Mouse (Mus musculus) stomach, embryonic 15.5 days (tissue): ENCODE data around the gene Bach2. TPM values are rescaled to one million over a fixed set of nuclear protein-coding genes. Genes with fewer than 3 reads are reported as not detected.
A peak's percentile ranks its signal among the peaks of the same experiment; 100 is the strongest.

ENCODE experiments used
- ATAC-seq: fragments of 200-750 bp; cut with Nextera tagmentation; 2 replicates; pipeline ENCODE4 v1.8.0; 2017; ENCODE audit warnings: low read depth, moderate number of reproducible peaks, moderate TSS enrichment; ENCODE audit not compliant: insufficient read depth, low FRiP score
- H3K27ac ChIP-seq: fragments of 300-500 bp; sonication (generic); 2 replicates; pipeline ENCODE4 v1.5.1; 2015; ENCODE audit warnings: mild to moderate bottlenecking, inconsistent platforms
- H3K27me3 ChIP-seq: fragments of 300-500 bp; sonication (generic); replicated peaks from 2 replicates; pipeline ENCODE4 v1.6.1; 2015; ENCODE audit warnings: inconsistent platforms
- H3K36me3 ChIP-seq: fragments of 300-500 bp; sonication (generic); 2 replicates; pipeline ENCODE4 v1.6.1; 2015; ENCODE audit warnings: inconsistent platforms
- H3K4me1 ChIP-seq: fragments of 300-500 bp; sonication (generic); 2 replicates; pipeline ENCODE4 v1.6.1; 2015; ENCODE audit warnings: inconsistent platforms
- H3K4me2 ChIP-seq: fragments of 300-500 bp; sonication (generic); 2 replicates; pipeline ENCODE4 v1.6.1; 2015; ENCODE audit warnings: mild to moderate bottlenecking, inconsistent platforms
- H3K4me3 ChIP-seq: fragments of 300-500 bp; sonication (generic); replicated peaks from 2 replicates; pipeline ENCODE4 v1.5.1; 2015; ENCODE audit warnings: inconsistent platforms
- H3K9ac ChIP-seq: fragments of 300-500 bp; sonication (generic); 2 replicates; pipeline ENCODE4 v1.6.1; 2015; ENCODE audit warnings: inconsistent platforms
- H3K9me3 ChIP-seq: fragments of 300-500 bp; sonication (generic); 2 replicates; pipeline ENCODE4 v1.6.1; 2016; ENCODE audit warnings: inconsistent platforms
- WGBS: fragments of 180-500 bp; shearing (Covaris S2); methylation state at CpG from one replicate; pipeline ENCODE4 v1.1.7; 2015; 5-methylcytosine and 5-hydroxymethylcytosine counted together
- polyA plus RNA-seq: library from polyadenylated mRNA; unstranded; fragments of >200 nt; fragmentation: Nextera tagmentation; extraction: Ambion mirVana; gene quantifications from 2 replicates; pipeline ENCODE4 v1.2.1, GENCODE M21; 2015

Bach2 gene
- polyA plus RNA-seq, 1 experiment from 2014 or later: 5.2 TPM

GRCm38 (mm10) chr4:32504236-32504635, 265.6 kb downstream of the Bach2 start:
- Histone ChIP-seq H3K4me1 (no peaks in the 10 kb centered on the region), H3K27me3 (no peaks in the 10 kb centered on the region), H3K36me3 (no peaks in the 10 kb centered on the region), H3K9me3 (no peaks in the 10 kb centered on the region), H3K9ac (no peak overlapping the region), H3K4me3 (no peak overlapping the region), H3K4me2 (no peak overlapping the region), H3K27ac (no peak overlapping the region)
- WGBS: 73% methylated on average over 11 of the region's 11 CpGs
- ATAC-seq: no peak

GRCm38 (mm10) chr4:32506306-32506808, 267.8 kb downstream of the Bach2 start:
- WGBS: 87% methylated on average over 7 of the region's 7 CpGs
- no peaks in the 10 kb centered on the region for H3K27me3 ChIP-seq
- H3K27ac ChIP-seq: no peak overlapping the region
- H3K4me3 ChIP-seq: no peak overlapping the region
- no peaks in the 10 kb centered on the region for H3K36me3 ChIP-seq
- no peaks in the 10 kb centered on the region for H3K4me1 ChIP-seq
- no peaks in the 10 kb centered on the region for H3K9me3 ChIP-seq
- no peak overlapping the region for H3K9ac ChIP-seq
- H3K4me2 ChIP-seq: no peak overlapping the region
- no peak for ATAC-seq

- WGBS: 78% methylated on average over 6 of the region's 6 CpGs
- Histone ChIP-seq H3K36me3 (no peaks in the 10 kb centered on the region), H3K4me3 (no peak overlapping the region), H3K9ac (no peak overlapping the region), H3K4me1 (no peaks in the 10 kb centered on the region), H3K9me3 (no peaks in the 10 kb centered on the region), H3K27me3 (no peaks in the 10 kb centered on the region), H3K27ac (no peak overlapping the region), H3K4me2 (no peak overlapping the region)
- no peak for ATAC-seq
These were observed 268.4 kb downstream of the Bach2 start for GRCm38 (mm10) chr4:32507041-32507440.

- Histone ChIP-seq H3K4me3 (no peak overlapping the region), H3K9me3 (no peaks in the 10 kb centered on the region), H3K36me3 (no peaks in the 10 kb centered on the region), H3K27ac (no peak overlapping the region), H3K27me3 (no peaks in the 10 kb centered on the region), H3K4me1 (no peaks in the 10 kb centered on the region), H3K4me2 (no peak overlapping the region), H3K9ac (no peak overlapping the region)
- 45% methylated on average over 2 of the region's 2 CpGs for WGBS
- no peak for ATAC-seq
These were observed 270.0 kb downstream of the Bach2 start for GRCm38 (mm10) chr4:32508572-32508971.

GRCm38 (mm10) chr4:32508996-32509395, 270.4 kb downstream of the Bach2 start:
- Histone ChIP-seq H3K27me3 (no peaks in the 10 kb centered on the region), H3K27ac (no peak overlapping the region), H3K9ac (no peak overlapping the region), H3K9me3 (no peaks in the 10 kb centered on the region), H3K4me3 (no peak overlapping the region), H3K4me2 (no peak overlapping the region), H3K4me1 (no peaks in the 10 kb centered on the region), H3K36me3 (no peaks in the 10 kb centered on the region)
- ATAC-seq: no peak
- WGBS: 58% methylated on average over 8 of the region's 8 CpGs

- H3K4me3 ChIP-seq: no peak overlapping the region
- H3K9ac ChIP-seq: no peak overlapping the region
These were observed 271.4 kb downstream of the Bach2 start for GRCm38 (mm10) chr4:32509832-32510612.

GRCm38 (mm10) chr4:32510940-32511339, 272.3 kb downstream of the Bach2 start:
- WGBS: 76% methylated on average over 7 of the region's 7 CpGs
- H3K4me3 ChIP-seq: no peak overlapping the region
- H3K4me1 ChIP-seq: no peaks in the 10 kb centered on the region
- no peak overlapping the region for H3K9ac ChIP-seq
- ATAC-seq: no peak; the same call in 1 of the 2 replicates
- H3K27me3 ChIP-seq: no peaks in the 10 kb centered on the region
- H3K36me3 ChIP-seq: no peaks in the 10 kb centered on the region
- no peak overlapping the region for H3K27ac ChIP-seq
- no peaks in the 10 kb centered on the region for H3K9me3 ChIP-seq
- H3K4me2 ChIP-seq: no peak overlapping the region

More at GRCm38 (mm10) chr4:32509832-32510612, 271.4 kb downstream of the Bach2 start:
- H3K27me3 ChIP-seq: no peaks in the 10 kb centered on the region
- no peaks in the 10 kb centered on the region for H3K4me1 ChIP-seq
- H3K36me3 ChIP-seq: no peaks in the 10 kb centered on the region
- 66% methylated on average over 9 of the region's 9 CpGs for WGBS
- H3K9me3 ChIP-seq: no peaks in the 10 kb centered on the region
- no peak overlapping the region for H3K4me2 ChIP-seq
- no peak overlapping the region for H3K27ac ChIP-seq
- ATAC-seq: no peak

GRCm38 (mm10) chr4:32516126-32516525, 277.5 kb downstream of the Bach2 start:
- no peak overlapping the region for H3K4me3 ChIP-seq
- no peak overlapping the region for H3K27ac ChIP-seq
- H3K27me3 ChIP-seq: no peaks in the 10 kb centered on the region
- no peak overlapping the region for H3K9ac ChIP-seq
- no peak for ATAC-seq
- 0 out of 2 replicates have a peak, but pooled peaks cover 10% of the 10 kb centered on the region for H3K4me1 ChIP-seq
- no peaks in the 10 kb centered on the region for H3K9me3 ChIP-seq
- no peaks in the 10 kb centered on the region for H3K36me3 ChIP-seq
- no peak overlapping the region for H3K4me2 ChIP-seq
- 73% methylated on average over 8 of the region's 8 CpGs for WGBS

- Histone ChIP-seq H3K4me1 (0 out of 2 replicates have a peak, but pooled peaks cover 17% of the 10 kb centered on the region), H3K27me3 (no peaks in the 10 kb centered on the region), H3K36me3 (no peaks in the 10 kb centered on the region), H3K4me2 (no peak overlapping the region), H3K4me3 (no peak overlapping the region), H3K27ac (no peak overlapping the region), H3K9ac (no peak overlapping the region), H3K9me3 (no peaks in the 10 kb centered on the region)
- WGBS: 55% methylated on average over 6 of the region's 6 CpGs
- ATAC-seq: no peak
These were observed 280.4 kb downstream of the Bach2 start for GRCm38 (mm10) chr4:32518842-32519578.

GRCm38 (mm10) chr4:32520628-32521360, 282.2 kb downstream of the Bach2 start:
- Histone ChIP-seq H3K4me3 (no peak overlapping the region), H3K27me3 (no peaks in the 10 kb centered on the region), H3K9ac (no peak overlapping the region), H3K9me3 (no peaks in the 10 kb centered on the region), H3K4me1 (peaks cover 21% of the 10 kb centered on the region; the same call in 1 of the 2 replicates), H3K36me3 (no peaks in the 10 kb centered on the region), H3K4me2 (no peak overlapping the region), H3K27ac (peak overlapping the region; percentile 12; the same call in 1 of the 2 replicates)
- no peak for ATAC-seq
- WGBS: 33% methylated on average over 18 of the region's 18 CpGs

GRCm38 (mm10) chr4:32521361-32521740, 282.7 kb downstream of the Bach2 start:
- Histone ChIP-seq H3K9me3 (no peaks in the 10 kb centered on the region), H3K27me3 (no peaks in the 10 kb centered on the region), H3K4me1 (peaks cover 21% of the 10 kb centered on the region; the same call in 1 of the 2 replicates), H3K27ac (peak overlapping the region; percentile 12; the same call in 1 of the 2 replicates), H3K4me2 (no peak overlapping the region), H3K9ac (no peak overlapping the region), H3K36me3 (no peaks in the 10 kb centered on the region), H3K4me3 (no peak overlapping the region)
- WGBS: 54% methylated on average over 6 of the region's 6 CpGs
- ATAC-seq: no peak
